1 mouse cellular context compared by ENCODE assay signal in the genomic region with DNA sequence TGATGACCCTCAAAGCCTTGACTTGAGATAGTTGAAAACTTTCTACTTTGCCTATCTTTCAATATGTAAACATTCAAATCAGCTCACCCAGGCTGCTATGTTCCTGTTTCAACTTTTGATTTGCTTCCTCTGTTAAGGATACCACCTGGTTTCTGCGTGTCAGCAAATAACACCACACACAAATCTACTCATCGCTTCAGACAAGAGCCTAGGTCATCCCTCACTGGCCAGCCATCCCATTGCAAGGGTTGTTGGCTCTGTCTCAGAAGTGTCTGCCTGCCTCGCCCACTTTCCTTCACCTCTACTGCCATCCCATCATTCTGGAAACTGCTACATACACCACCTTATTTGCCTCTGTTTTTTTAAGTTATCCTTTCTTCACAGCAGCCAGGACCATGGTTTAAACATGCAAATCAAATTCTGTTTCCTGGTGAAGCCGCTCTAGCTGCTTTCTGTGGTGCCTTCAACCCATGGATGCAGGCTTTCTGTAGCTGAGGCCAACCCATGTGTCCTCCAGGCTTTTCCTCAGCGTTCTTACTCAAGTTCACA.
TF ChIP-seq lines count a peak whose summit lies in the region.

No protein-coding gene starts in this region.

TF ChIP-seq in CH12.LX, 34 proteins besides CTCF, POLR2A, EP300 and RAD21 (continued from another document):
- TF ChIP-seq NELFE (IDR thresholded peaks at IDR 0.05; ENCODE audit: low read depth, low read length) (no peak), E2F4 (IDR thresholded peaks at IDR 0.05; ENCODE audit: insufficient replicate concordance, low read depth, low read length) (no peak), PAX5 (IDR thresholded peaks at IDR 0.05; ENCODE audit: low read length) (no peak), ETS1 (conservative IDR thresholded peaks at IDR 0.05; ENCODE audit: low read depth, low read length) (peak; percentile 37; the same call in 1 of the 2 replicates), HCFC1 (IDR thresholded peaks at IDR 0.05; ENCODE audit: low read depth, low read length) (0 out of 2 replicates have a peak, but pooled peaks have one; percentile 38), SIN3A (IDR thresholded peaks at IDR 0.05; ENCODE audit: low read length) (peak; percentile 74), IRF4 (IDR thresholded peaks at IDR 0.05; ENCODE audit: low read depth, low read length) (peak; percentile 46; the same call in 1 of the 2 replicates), MAZ (IDR thresholded peaks at IDR 0.05; ENCODE audit: low read depth, low read length) (no peak), KAT2A (IDR thresholded peaks at IDR 0.05; ENCODE audit: insufficient replicate concordance, low read length) (no peak), NRF1 (IDR thresholded peaks at IDR 0.05; ENCODE audit: low read depth, low read length) (no peak), CHD1 (IDR thresholded peaks at IDR 0.05; ENCODE audit: low read depth, low read length) (no peak)
